Mouse (Mus musculus): Measurements from ENCODE around the gene Gm17428. TPM values are rescaled to one million over a fixed set of nuclear protein-coding genes. Genes with fewer than 3 reads are reported as not detected.

Gene Gm17428
- polyA plus RNA-seq, 1 experiment: not detected

DNA sequence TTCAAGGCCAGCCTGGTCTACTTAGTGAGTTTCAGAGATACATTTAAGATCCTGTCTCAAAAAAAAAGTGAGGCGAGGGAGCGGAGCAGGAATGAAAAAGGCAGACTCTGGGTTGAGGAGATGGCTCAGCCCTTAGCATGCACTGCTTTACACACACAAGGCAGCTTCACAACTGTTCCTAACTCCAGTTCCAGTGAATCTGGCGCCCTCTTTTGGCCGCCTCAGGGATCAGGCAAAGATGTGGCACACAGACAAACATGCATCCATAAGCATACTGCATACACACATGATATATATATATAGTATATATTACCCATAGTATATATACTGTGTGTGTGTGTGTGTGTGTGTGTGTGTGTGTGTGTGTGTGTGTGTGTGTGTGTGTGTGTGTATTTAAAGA, 34.4 kb downstream of the Gm17428 start:
- no peak for DNase-seq (ENCODE audit: low spot score)

GRCm38 (mm10) chr14:55014591-55014990, 37.9 kb downstream of the Gm17428 start:
- DNase-seq (ENCODE audit: low spot score): no peak

GRCm38 (mm10) chr14:55014991-55015766, 38.4 kb downstream of the Gm17428 start, which contains the start of gene Ngdn:
Ngdn (plus strand) TSS chr14:55015454.
- peak; percentile 96 for DNase-seq (ENCODE audit: low spot score)

GRCm38 (mm10) chr14:55015767-55016111, 39.0 kb downstream of the Gm17428 start:
- no peak for DNase-seq (ENCODE audit: low spot score)

- DNase-seq (ENCODE audit: low spot score): no peak
Observed at GRCm38 (mm10) chr14:55016876-55017275, 40.1 kb downstream of the Gm17428 start.

DNA sequence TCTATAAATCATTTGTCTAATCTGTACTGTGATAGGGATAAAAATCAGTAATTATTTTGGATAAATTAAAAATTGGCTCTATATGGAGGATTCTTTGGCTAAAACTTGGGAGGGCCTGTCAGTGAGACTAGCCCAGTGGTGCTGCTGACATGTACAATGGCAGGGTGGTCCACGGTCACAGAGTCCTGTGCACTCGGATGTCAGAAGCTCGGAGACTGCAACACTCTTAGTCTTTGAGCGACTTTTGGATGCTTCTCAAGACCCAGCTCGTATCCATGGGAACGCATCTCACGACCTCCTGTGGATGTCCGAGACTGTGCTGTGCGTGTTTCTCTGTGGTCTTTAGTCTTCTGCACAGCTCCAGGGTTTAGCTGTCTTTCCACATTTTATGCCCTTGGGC, 43.7 kb downstream of the Gm17428 start:
- no peak for DNase-seq (ENCODE audit: low spot score)

DNA sequence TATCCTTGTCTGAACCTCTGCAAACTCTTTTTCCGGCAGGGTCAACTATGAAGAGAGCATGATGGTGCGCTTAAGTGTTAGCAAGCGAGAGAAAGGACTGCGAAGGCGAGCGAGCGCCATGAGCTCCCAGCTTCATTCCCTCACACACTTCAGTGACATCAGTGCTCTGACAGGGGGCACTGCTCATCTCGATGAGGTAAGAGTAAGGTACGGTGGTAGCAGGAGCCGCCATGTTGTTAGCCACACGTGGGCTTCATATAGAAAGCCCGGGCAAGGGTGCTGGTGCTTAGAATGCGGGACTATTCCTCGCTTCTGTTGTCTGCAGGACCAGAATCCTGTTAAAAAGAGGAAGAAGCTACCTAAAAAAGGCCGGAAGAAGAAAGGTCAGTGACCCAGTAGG, 46.3 kb downstream of the Gm17428 start:
- DNase-seq (ENCODE audit: low spot score): no peak

DNA sequence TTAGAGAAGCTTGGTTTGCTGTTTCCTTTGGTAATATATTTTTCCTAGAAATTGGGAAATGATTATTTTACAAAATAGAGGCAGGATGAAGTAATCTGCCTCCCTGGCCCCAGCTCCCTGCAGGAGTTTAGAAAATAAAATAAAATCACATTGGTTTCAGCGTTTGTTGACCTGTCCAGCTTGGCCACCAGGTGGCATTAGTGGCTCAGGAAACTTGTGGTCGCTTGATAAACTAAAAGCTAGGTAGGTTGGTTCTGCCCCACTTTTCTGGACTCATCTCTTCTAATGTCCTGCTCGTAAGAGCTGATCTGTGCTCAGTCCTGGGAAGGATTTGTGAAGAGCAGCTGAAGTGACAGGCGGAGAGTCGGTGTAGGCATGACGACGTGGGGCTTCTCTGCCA, 47.5 kb downstream of the Gm17428 start:
- no peak for DNase-seq (ENCODE audit: low spot score)

DNA sequence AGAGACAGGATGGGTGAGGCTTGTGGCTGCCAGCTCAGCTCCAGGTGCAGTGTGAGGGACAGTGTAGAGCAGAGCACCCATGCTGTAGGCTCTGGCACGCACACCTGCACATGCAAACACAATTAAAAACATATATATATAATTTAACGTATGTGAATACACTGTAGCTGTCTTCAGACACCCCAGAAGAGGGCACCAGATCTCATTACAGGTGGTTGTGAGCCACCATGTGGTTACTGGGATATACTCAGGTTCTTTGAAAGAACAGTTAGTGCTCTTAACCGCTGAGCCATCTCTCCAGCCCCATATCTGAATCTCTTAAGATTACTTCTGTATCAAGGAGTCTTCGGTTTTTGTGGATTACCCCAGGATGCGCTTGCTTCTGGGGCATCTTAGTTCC, 48.8 kb downstream of the Gm17428 start:
- no peak for DNase-seq (ENCODE audit: low spot score)

Other genes starting within 250 kb of the Gm17428 start
- 20.0 and 27.4 TPM in 2 replicates for gene Slc7a8, start 195.0 kb upstream of the Gm17428 start, polyA plus RNA-seq (2012; rRNA removed)
- 0.06 and 0.08 TPM in 2 replicates for gene Rnf212b, start 162.8 kb upstream of the Gm17428 start, polyA plus RNA-seq (2012; rRNA removed)
- gene Homez, start 106.0 kb upstream of the Gm17428 start, polyA plus RNA-seq (2012; rRNA removed): 5.0 and 6.4 TPM in 2 replicates
- 9.4 and 13.5 TPM in 2 replicates for gene Ppp1r3e, start 99.4 kb upstream of the Gm17428 start, polyA plus RNA-seq (2012; rRNA removed)
- 63.7 and 76.7 TPM in 2 replicates for gene Bcl2l2, start 93.6 kb upstream of the Gm17428 start, polyA plus RNA-seq (2012; rRNA removed)
- gene Gm20521, start 93.5 kb upstream of the Gm17428 start, polyA plus RNA-seq (2012; rRNA removed): 0.28 and 0.40 TPM in 2 replicates
- gene Pabpn1, start 84.4 kb upstream of the Gm17428 start, polyA plus RNA-seq (2012; rRNA removed): 278 and 430 TPM in 2 replicates
- 102 and 148 TPM in 2 replicates for gene Slc22a17, start 63.8 kb upstream of the Gm17428 start, polyA plus RNA-seq (2012; rRNA removed)
- gene Efs, start 50.8 kb upstream of the Gm17428 start, polyA plus RNA-seq (2012; rRNA removed): 46.6 and 52.9 TPM in 2 replicates
- gene Il25, start 44.2 kb upstream of the Gm17428 start, polyA plus RNA-seq (2012; rRNA removed): 0.07 and 0.09 TPM in 2 replicates
- 4.2 and 5.1 TPM in 2 replicates for gene Cmtm5, start 40.7 kb upstream of the Gm17428 start, polyA plus RNA-seq (2012; rRNA removed)
- gene Myh6, start 10.0 kb upstream of the Gm17428 start, polyA plus RNA-seq (2012; rRNA removed): 0.15 and 0.22 TPM in 2 replicates
- 0.26 and 0.47 TPM in 2 replicates for gene Myh7, start 17.7 kb downstream of the Gm17428 start, polyA plus RNA-seq (2012; rRNA removed)
- 53.7 and 65.8 TPM in 2 replicates for gene Ngdn, start 38.5 kb downstream of the Gm17428 start, polyA plus RNA-seq (2012; rRNA removed)
- gene Zfhx2, start 115.4 kb downstream of the Gm17428 start, polyA plus RNA-seq (2012; rRNA removed): 0.66 and 2.0 TPM in 2 replicates
- gene Thtpa, start 117.9 kb downstream of the Gm17428 start, polyA plus RNA-seq (2012; rRNA removed): 6.6 and 11.6 TPM in 2 replicates
- 22.5 and 26.6 TPM in 2 replicates for gene Ap1g2, start 129.7 kb downstream of the Gm17428 start, polyA plus RNA-seq (2012; rRNA removed)
- gene Jph4, start 140.0 kb downstream of the Gm17428 start, polyA plus RNA-seq (2012; rRNA removed): 2.4 and 2.8 TPM in 2 replicates
- 0.08 and 0.21 TPM in 2 replicates for gene Dhrs2, start 245.1 kb downstream of the Gm17428 start, polyA plus RNA-seq (2012; rRNA removed)